Mouse (Mus musculus): ENCODE measurements around the gene Zfp112.
"Not testable (repeated sequence)": the region's sequence is repeated elsewhere in the genome, so short reads cannot be mapped to it uniquely, and the experiment has no call there.

Zfp112 gene

GRCm38 (mm10) chr7:24112156-24112856 is at the start of gene Zfp112:
Gene Zfp112, plus strand, starts transcription at chr7:24112314.
- DNase-seq = peak; percentile 69

DNA sequence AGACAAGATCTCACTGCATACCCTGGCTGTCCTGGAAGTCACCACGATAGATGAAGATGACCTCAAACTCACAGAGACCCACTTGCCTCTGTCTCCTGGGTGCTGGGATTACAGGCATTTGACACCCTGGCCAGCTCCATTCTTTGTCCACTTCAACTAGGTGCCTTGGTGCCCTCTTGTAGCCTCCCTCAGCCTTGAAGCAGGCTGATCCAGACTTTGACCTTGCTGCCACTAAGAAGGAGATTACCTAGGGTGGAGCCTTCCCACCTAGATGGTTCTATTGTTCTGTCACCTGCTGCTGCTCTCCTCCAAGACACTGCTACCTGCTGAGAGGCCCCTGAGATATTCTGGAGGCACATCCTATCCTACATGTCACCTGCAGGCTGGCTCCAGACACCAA is 37.7 kb upstream of the Zfp112 start:
- not testable (repeated sequence) for DNase-seq

GRCm38 (mm10) chr7:24081634-24082431 is 30.3 kb upstream of the Zfp112 start, which contains the start of gene Zfp180:
Gene Zfp180, plus strand, starts transcription at chr7:24081924.
- peak; percentile 90 for DNase-seq

- DNase-seq = no peak
These were observed 29.5 kb upstream of the Zfp112 start for GRCm38 (mm10) chr7:24082457-24083235.

GRCm38 (mm10) chr7:24086871-24087270 is 25.2 kb upstream of the Zfp112 start:
- no peak for DNase-seq

DNA sequence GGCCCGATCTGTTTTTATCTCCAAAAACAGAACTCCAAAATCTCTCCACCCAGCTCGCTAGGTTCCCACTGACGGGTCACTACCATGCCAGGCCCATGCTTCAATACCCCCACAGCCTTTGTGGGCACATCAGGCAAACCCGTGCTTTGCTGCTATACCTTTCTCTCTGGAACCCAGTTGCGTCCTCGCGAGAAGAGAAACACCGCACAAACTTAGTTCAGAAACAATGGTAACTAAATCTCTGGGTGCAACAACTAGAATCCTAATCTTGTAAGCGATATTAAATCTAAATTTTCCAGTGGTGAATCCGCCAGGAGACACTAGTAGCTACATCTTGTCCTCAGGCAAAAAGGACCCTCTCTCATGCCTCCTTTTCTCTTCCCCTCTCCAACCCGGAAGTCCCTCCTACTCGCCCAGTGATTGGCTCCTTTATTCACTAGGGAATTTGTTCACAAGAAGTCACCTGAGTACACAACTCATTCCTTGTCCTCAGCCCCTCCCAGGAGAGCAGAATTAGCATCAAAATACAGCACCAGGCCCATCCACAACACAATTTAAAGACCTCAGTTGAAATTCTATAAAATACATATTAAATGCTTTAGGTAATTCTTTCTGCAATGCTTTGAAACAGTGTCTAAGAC is 24.5 kb upstream of the Zfp112 start:
- DNase-seq = no peak

- no peak for DNase-seq
These were observed 7.7 kb upstream of the Zfp112 start for GRCm38 (mm10) chr7:24104403-24104802.

DNA sequence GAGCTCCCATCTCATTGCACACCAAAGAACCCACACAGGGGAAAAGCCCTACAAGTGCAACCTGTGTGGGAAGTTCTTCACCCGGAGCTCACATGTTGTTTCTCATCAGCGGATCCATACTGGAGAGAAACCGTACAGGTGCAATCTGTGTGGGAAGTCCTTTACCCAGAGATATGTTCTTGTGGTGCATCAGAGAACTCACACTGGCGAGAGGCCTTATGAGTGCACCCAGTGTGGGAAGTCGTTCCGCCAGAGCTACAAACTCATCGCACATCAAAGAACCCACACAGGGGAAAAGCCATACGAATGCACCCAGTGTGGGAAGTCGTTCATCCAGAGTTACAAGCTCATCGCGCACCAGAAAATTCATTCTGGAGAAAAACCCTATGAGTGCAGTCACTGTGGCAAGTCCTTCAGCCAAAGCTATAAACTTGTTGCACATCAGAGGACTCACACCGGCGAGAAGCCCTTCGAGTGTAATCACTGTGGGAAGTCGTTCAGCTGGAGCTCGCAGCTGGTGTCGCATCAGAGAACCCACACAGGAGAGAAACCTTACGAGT is 6.9 kb upstream of the Zfp112 start:
- DNase-seq = no peak

DNA sequence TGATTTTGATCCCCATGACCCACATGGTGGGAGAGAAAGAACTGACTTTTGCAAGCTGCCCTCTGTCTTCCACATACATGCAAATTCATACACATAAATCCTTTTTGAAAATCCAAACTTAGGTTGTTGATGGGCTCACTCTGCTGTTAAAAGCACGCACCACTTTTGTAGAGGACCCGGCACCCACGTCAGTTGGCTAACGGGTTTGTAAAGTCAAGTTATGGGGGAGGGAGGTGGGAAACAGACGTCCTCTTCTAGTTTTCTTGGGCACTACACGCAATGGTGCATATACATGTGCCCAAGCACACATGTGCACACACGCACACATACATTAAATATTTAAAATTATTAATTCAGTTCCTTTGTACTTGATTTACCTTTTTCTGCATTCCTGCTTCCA is 1.3 kb upstream of the Zfp112 start:
- no peak for DNase-seq

- DNase-seq = no peak
These were observed 350 bp upstream of the Zfp112 start for GRCm38 (mm10) chr7:24111772-24112155.

- no peak for DNase-seq
These were observed 887 bp downstream of the Zfp112 start for GRCm38 (mm10) chr7:24113001-24113400.

- DNase-seq = no peak
These were observed 4.5 kb downstream of the Zfp112 start for GRCm38 (mm10) chr7:24116655-24117054.

- DNase-seq = no peak
These were observed 21.4 kb downstream of the Zfp112 start for GRCm38 (mm10) chr7:24133425-24133995.

GRCm38 (mm10) chr7:24133996-24134828 is 22.1 kb downstream of the Zfp112 start, which contains the start of gene Zfp235:
Gene Zfp235, plus strand, starts transcription at chr7:24134169.
- DNase-seq = peak; percentile 81

GRCm38 (mm10) chr7:24142566-24142965 is 30.5 kb downstream of the Zfp112 start:
- no peak for DNase-seq

GRCm38 (mm10) chr7:24153272-24153671 is 41.2 kb downstream of the Zfp112 start:
- no peak for DNase-seq

- DNase-seq = no peak
These were observed 60.1 kb downstream of the Zfp112 start for GRCm38 (mm10) chr7:24172191-24172590.

DNA sequence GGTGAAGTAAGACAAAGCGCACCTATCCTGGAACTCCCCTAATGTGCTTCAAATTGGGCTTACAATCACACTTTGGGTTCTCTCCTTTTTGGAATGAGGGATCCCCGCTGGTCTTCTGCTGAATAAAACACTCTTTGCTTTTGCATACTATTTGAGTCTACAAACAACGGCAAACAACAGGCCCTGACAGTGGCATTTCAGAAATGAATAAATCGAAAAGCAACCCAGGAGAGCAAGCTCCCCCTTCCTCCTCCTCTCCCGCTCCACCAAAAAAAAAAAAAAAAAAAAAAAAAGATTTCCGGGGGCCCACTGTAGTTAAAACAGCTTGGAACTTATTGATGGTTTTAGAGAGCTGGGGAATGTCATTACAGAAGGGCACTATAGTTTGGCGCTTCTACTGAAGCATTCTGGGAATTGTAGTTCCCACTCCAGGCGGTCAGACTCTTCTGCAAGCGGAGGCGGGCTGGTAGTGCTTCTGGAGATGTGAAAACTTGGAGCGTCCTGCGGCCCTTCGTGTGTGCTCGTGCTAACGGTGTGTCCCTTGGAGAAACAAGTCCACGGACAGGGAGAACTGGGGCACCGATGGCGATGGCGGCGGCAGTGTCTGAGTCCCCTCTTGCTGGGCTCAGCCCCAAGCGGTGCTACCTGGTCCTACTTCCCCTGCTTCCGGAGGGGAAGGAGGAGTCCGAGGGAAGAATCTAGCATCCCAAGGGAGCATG is 62.7 kb downstream of the Zfp112 start, which contains the start of gene Zfp114:
Gene Zfp114 (plus strand): TSS at position 443 of the 719 bp plus-strand sequence.
- peak; percentile 77 for DNase-seq

GRCm38 (mm10) chr7:24175337-24175711 is 63.2 kb downstream of the Zfp112 start:
- no peak for DNase-seq
